Mouse (Mus musculus): ENCODE data around the gene Bik. TPM values are rescaled to one million over a fixed set of nuclear protein-coding genes. Genes with fewer than 3 reads are reported as not detected.

Bik gene
- polyA plus RNA-seq, 2 experiments = 1.3 to 2.0 TPM

DNA sequence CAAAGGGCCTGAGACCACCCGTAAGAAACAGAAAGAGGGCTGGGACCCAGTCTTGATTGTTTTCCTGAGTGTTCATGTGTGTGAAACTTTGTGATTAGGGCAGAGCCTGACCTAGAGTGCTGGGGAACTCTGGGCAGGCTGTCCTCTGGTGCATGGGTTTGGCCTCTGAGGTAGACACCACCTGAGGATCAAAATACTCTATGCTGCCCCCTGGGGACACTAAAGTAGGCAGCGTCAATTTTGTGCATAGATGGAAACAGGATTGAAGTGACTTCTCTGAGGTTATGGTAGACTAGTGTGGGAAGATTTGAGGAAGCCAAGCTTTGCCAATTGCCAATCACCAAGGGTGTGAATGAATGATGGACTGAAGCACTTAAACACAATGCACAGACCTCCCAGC, 44.0 kb downstream of the Bik start:
- H3K4me3 ChIP-seq (ENCODE audit: insufficient read depth in 1 of 2, low read depth in 2 of 2, low read length in 2 of 2) = no peak overlapping the region
- peaks cover 8 to 12% of the 10 kb centered on the region in 2 experiments for H3K4me1 ChIP-seq (replicated peaks; ENCODE audit: control insufficient read depth in 2 of 2, insufficient read depth in 2 of 2, low read length in 1 of 2)
- H3K36me3 ChIP-seq (replicated peaks; ENCODE audit: control insufficient read depth, insufficient read depth, low read depth) = peaks cover 22% of the 10 kb centered on the region
- 53% methylated on average over 2 of the region's 2 CpGs for WGBS (ENCODE audit: insufficient replicate concordance)
- no peak overlapping the region for H3K27ac ChIP-seq
- DNase-seq (ENCODE audit: low read depth in 3 of 3, low spot score in 3 of 3) (no peak), ATAC-seq (ENCODE audit: insufficient read depth) (no peak)
- H3K4me2 ChIP-seq (ENCODE audit: low read depth) = no peak overlapping the region
- no peaks in the 10 kb centered on the region for H3K9me3 ChIP-seq (ENCODE audit: control insufficient read depth, low read length)
- H3K9ac ChIP-seq (replicated peaks) = no peak overlapping the region
- H3K27me3 ChIP-seq (ENCODE audit: control insufficient read depth, insufficient read depth, low read length) = no peaks in the 10 kb centered on the region
- TF ChIP-seq CTCF (IDR thresholded peaks at IDR 0.05; ENCODE audit: low read depth) (peak; percentile 67), EP300 (IDR thresholded peaks at IDR 0.05; ENCODE audit: low read depth) (no peak)

GRCm38 (mm10) chr15:83571636-83572035, 45.0 kb downstream of the Bik start:
- ATAC-seq (ENCODE audit: insufficient read depth) (no peak), DNase-seq (ENCODE audit: low read depth in 3 of 3, low spot score in 3 of 3) (no peak)
- H3K9me3 ChIP-seq (ENCODE audit: control insufficient read depth, low read length) = no peaks in the 10 kb centered on the region
- peaks cover 3 to 4% of the 10 kb centered on the region in 2 experiments; a peak in 3 of 4 replicates for H3K4me1 ChIP-seq (replicated peaks; ENCODE audit: control insufficient read depth in 2 of 2, insufficient read depth in 2 of 2, low read length in 1 of 2)
- H3K27me3 ChIP-seq (ENCODE audit: control insufficient read depth, insufficient read depth, low read length) = no peaks in the 10 kb centered on the region
- no peak overlapping the region for H3K4me2 ChIP-seq (ENCODE audit: low read depth)
- no peak overlapping the region for H3K27ac ChIP-seq
- TF ChIP-seq CTCF (IDR thresholded peaks at IDR 0.05; ENCODE audit: low read depth) (no peak), EP300 (IDR thresholded peaks at IDR 0.05; ENCODE audit: low read depth) (no peak)
- WGBS (ENCODE audit: insufficient replicate concordance) = 69% methylated on average over 5 of the region's 5 CpGs
- no peak overlapping the region for H3K9ac ChIP-seq (replicated peaks)
- no peak overlapping the region for H3K4me3 ChIP-seq (ENCODE audit: insufficient read depth in 1 of 2, low read depth in 2 of 2, low read length in 2 of 2)
- H3K36me3 ChIP-seq (replicated peaks; ENCODE audit: control insufficient read depth, insufficient read depth, low read depth) = peaks cover 32% of the 10 kb centered on the region

DNA sequence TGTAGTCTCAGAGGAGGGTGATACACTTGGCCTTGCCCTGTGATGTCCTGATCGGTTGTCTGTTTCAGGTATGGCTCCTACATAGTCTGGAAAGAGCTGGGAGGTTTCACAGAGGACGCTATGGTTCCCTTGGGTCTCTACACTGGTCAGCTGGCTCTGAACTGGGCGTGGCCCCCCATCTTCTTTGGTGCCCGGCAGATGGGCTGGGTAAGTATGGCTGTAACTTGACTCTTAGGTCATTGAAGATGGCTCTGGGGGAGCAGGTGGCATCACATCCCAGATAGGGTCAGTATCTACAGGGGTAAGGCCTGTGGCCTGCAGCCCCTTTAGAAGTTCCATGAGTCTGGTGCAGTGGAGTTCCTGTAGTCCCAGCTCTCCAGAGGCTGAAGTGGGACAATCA, 45.5 kb downstream of the Bik start:
- no peaks in the 10 kb centered on the region for H3K27me3 ChIP-seq (ENCODE audit: control insufficient read depth, insufficient read depth, low read length)
- ATAC-seq (ENCODE audit: insufficient read depth) = no peak
- no peak overlapping the region; the same call in 1 of the 2 replicates for H3K27ac ChIP-seq
- peaks cover 37% of the 10 kb centered on the region for H3K36me3 ChIP-seq (replicated peaks; ENCODE audit: control insufficient read depth, insufficient read depth, low read depth)
- H3K9ac ChIP-seq (replicated peaks) = no peak overlapping the region
- no peak for DNase-seq (ENCODE audit: low read depth in 3 of 3, low spot score in 3 of 3)
- H3K4me2 ChIP-seq (ENCODE audit: low read depth) = no peak overlapping the region
- 72% methylated on average over 4 of the region's 4 CpGs for WGBS (ENCODE audit: insufficient replicate concordance)
- no peaks in the 10 kb centered on the region for H3K9me3 ChIP-seq (ENCODE audit: control insufficient read depth, low read length)
- no peak overlapping the region for H3K4me3 ChIP-seq (ENCODE audit: insufficient read depth in 1 of 2, low read depth in 2 of 2, low read length in 2 of 2)
- peaks cover under 1% of the 10 kb centered on the region in 2 experiments; a peak in 2 of 4 replicates for H3K4me1 ChIP-seq (replicated peaks; ENCODE audit: control insufficient read depth in 2 of 2, insufficient read depth in 2 of 2, low read length in 1 of 2)
- no peak for TF ChIP-seq CTCF (IDR thresholded peaks at IDR 0.05; ENCODE audit: low read depth)
- TF ChIP-seq EP300 (IDR thresholded peaks at IDR 0.05; ENCODE audit: low read depth) = no peak

DNA sequence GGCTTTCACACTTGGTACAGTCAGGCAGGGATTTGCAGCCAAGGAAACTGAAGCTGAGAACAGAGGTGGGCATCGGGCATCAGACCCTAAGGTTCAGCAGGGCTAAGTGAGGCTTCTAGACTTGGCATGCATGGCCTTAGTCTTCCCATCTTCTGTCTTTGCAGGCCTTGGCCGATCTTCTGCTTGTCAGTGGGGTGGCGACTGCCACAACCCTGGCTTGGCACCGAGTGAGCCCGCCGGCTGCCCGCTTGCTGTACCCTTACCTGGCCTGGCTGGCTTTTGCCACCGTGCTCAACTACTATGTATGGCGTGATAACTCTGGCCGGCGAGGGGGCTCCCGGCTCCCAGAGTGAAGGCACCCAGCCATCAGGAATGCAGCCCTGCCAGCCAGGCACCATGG, 46.9 kb downstream of the Bik start:
- no peak overlapping the region for H3K27ac ChIP-seq
- TF ChIP-seq CTCF (IDR thresholded peaks at IDR 0.05; ENCODE audit: low read depth) = no peak
- TF ChIP-seq EP300 (IDR thresholded peaks at IDR 0.05; ENCODE audit: low read depth) = no peak
- H3K4me3 ChIP-seq (ENCODE audit: insufficient read depth in 1 of 2, low read depth in 2 of 2, low read length in 2 of 2) = no peak overlapping the region
- no peaks in the 10 kb centered on the region for H3K9me3 ChIP-seq (ENCODE audit: control insufficient read depth, low read length)
- H3K4me1 ChIP-seq (replicated peaks; ENCODE audit: control insufficient read depth in 2 of 2, insufficient read depth in 2 of 2, low read length in 1 of 2) = no peaks in the 10 kb centered on the region; a peak in 1 of 4 replicates
- 87% methylated on average over 12 of the region's 12 CpGs for WGBS (ENCODE audit: insufficient replicate concordance)
- H3K4me2 ChIP-seq (ENCODE audit: low read depth) = no peak overlapping the region
- no peaks in the 10 kb centered on the region for H3K27me3 ChIP-seq (ENCODE audit: control insufficient read depth, insufficient read depth, low read length)
- H3K9ac ChIP-seq (replicated peaks) = no peak overlapping the region
- H3K36me3 ChIP-seq (replicated peaks; ENCODE audit: control insufficient read depth, insufficient read depth, low read depth) = peaks cover 52% of the 10 kb centered on the region
- no peak for DNase-seq (ENCODE audit: low read depth in 3 of 3, low spot score in 3 of 3)
- no peak for ATAC-seq (ENCODE audit: insufficient read depth)

DNA sequence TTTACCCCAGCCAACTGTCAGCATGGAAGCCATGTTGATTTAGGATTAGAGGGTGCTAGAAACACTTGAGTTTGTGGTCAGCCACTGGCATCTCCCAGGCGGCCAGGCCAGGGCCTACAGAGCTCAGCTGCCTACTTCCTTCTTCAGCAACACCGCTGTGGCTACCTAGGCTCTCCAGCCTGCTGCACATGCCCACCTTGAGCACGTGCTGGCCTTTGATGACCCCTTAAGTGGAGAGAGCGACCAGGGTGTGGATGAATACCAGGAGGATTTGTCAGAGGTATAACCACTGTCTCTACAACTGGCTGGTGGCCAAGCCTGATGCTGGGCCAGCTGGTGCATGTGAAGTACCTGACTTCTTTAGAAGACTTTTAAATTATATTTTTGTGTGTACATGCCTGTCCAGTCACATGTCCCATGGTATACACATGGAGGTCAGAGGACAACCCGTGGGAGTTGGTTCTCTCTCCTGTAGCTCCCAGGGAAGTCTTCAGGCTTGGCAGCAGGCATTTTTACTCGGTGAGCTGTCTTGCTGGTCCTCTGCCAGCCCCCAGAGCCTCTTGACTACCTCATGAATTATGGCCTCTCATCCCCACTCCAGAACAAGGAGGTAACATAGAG, 48.2 kb downstream of the Bik start:
- H3K4me3 ChIP-seq (ENCODE audit: insufficient read depth in 1 of 2, low read depth in 2 of 2, low read length in 2 of 2) = no peak overlapping the region
- TF ChIP-seq CTCF (IDR thresholded peaks at IDR 0.05; ENCODE audit: low read depth) (no peak), EP300 (IDR thresholded peaks at IDR 0.05; ENCODE audit: low read depth) (no peak)
- WGBS (ENCODE audit: insufficient replicate concordance) = 76% methylated on average over 6 of the region's 6 CpGs
- peaks cover 64% of the 10 kb centered on the region for H3K36me3 ChIP-seq (replicated peaks; ENCODE audit: control insufficient read depth, insufficient read depth, low read depth)
- no peak overlapping the region for H3K4me2 ChIP-seq (ENCODE audit: low read depth)
- H3K9me3 ChIP-seq (ENCODE audit: control insufficient read depth, low read length) = no peaks in the 10 kb centered on the region
- H3K9ac ChIP-seq (replicated peaks) = no peak overlapping the region
- H3K4me1 ChIP-seq (replicated peaks; ENCODE audit: control insufficient read depth in 2 of 2, insufficient read depth in 2 of 2, low read length in 1 of 2) = no peaks in the 10 kb centered on the region; a peak in 1 of 4 replicates
- ATAC-seq (ENCODE audit: insufficient read depth) = no peak
- no peak for DNase-seq (ENCODE audit: low read depth in 3 of 3, low spot score in 3 of 3)
- no peak overlapping the region for H3K27ac ChIP-seq
- H3K27me3 ChIP-seq (ENCODE audit: control insufficient read depth, insufficient read depth, low read length) = no peaks in the 10 kb centered on the region
